24 mouse cellular contexts compared by ENCODE assay signal in the genomic region with DNA sequence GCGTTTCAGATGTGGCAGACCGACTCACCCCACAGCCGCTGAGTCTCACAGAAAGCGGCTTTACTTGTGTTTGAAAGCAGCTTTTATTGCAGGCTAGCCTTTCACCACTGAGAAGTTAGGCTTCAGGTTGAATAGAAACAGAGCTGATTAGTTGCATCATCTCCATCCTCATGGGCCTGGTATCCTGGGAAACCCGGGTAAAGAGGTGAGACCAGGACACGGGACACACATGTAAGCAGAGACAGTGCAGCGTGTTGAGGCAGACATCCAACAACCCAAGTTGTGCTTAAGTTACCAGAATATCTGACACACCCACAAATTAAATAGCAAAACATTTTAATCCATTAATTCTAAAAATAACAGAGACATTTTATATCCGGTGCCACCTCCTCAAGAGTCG. TPM values are rescaled to one million over a fixed set of nuclear protein-coding genes. Genes with fewer than 3 reads are reported as not detected.
DNase-seq lines count a peak whose midpoint lies in the region; ATAC-seq and TF ChIP-seq lines count a peak whose summit lies in the region.
"Had no signal": no experiment of that assay in that cellular context is flagged by ENCODE, and none has a peak within 500 bp of the region (broad histone marks: within the 10 kb centered on the region; RNA-seq: fewer than 3 reads in every experiment).

No protein-coding gene starts in this region.

- TF ChIP-seq CTCF in gastrocnemius, adult 2 months (IDR thresholded peaks at IDR 0.05), result no peak
- no peak for TF ChIP-seq CTCF in kidney, postnatal 0 days (IDR thresholded peaks at IDR 0.05; ENCODE audit: low read depth)
- TF ChIP-seq CTCF in C2C12 (IDR thresholded peaks at IDR 0.05; ENCODE audit: control insufficient read depth, insufficient read depth, insufficient read length), result no peak

- ATAC-seq in kidney, postnatal 0 days (replicated peaks; ENCODE audit: low FRiP score, low read depth), result no peak
- ATAC-seq in megakaryocyte, adult 5-6 weeks (ENCODE audit: poor library complexity, severe bottlenecking), result no peak
- ATAC-seq: forebrain, embryonic 16.5 days; midbrain, embryonic 13.5 days had no signal

- no peaks in the 10 kb centered on the region for H3K79me2 ChIP-seq in C2C12 (ENCODE audit: control insufficient read depth, insufficient read depth)

- H3K36me3 ChIP-seq in kidney, postnatal 0 days (ENCODE audit: insufficient read depth, low read length), result no peaks in the 10 kb centered on the region
- peaks cover 24% of the 10 kb centered on the region for H3K36me3 ChIP-seq in C2C12 (ENCODE audit: control insufficient read depth, insufficient read depth)

- WGBS in kidney, postnatal 0 days, result 88% methylated on average over 9 of the region's 9 CpGs

- no peaks in the 10 kb centered on the region for H3K27me3 ChIP-seq in kidney, postnatal 0 days (ENCODE audit: insufficient read depth, low read length)
- H3K27me3 ChIP-seq in C2C12 (ENCODE audit: control insufficient read depth, insufficient read depth, insufficient read length), result no peaks in the 10 kb centered on the region
- H3K27me3 ChIP-seq: limb, embryonic 15.5 days; midbrain, embryonic 13.5 days; stomach, embryonic 15.5 days had no signal

- H3ac ChIP-seq in C2C12 (ENCODE audit: control insufficient read depth, insufficient read length, low read depth), result no peak overlapping the region

- no peak overlapping the region for H3K9ac ChIP-seq in kidney, postnatal 0 days (ENCODE audit: low read depth, low read length)
- H3K9ac ChIP-seq: hindbrain, embryonic 14.5 days; limb, embryonic 15.5 days; liver, embryonic 14.5 days; lung, embryonic 14.5 days; midbrain, embryonic 13.5 days; stomach, embryonic 15.5 days had no signal

- no peaks in the 10 kb centered on the region for H3K79me3 ChIP-seq in C2C12 (ENCODE audit: low read depth)

- peak; percentile 69 for DNase-seq in gastrocnemius, adult 2 months
- DNase-seq in gastrocnemius, postnatal 4 days (ENCODE audit: low spot score in 2 of 2), result no peak
- DNase-seq in kidney, postnatal 0 days (ENCODE audit: low spot score), result no peak
- no peak for DNase-seq in kidney, postnatal 25 days
- DNase-seq in gastrocnemius, postnatal 14 days, result peak; percentile 31
- DNase-seq in liver, result no peak
- DNase-seq: adrenal gland, postnatal 36 days; cerebellum, adult 2 months; cerebellum, postnatal 14 days; lung, embryonic 14.5 days; lung, postnatal 36 days; retina, postnatal 1 day; right cerebral cortex, postnatal 14 days had no signal

- peak overlapping the region; percentile 83 for H3K27ac ChIP-seq in gastrocnemius, adult 2 months
- peak overlapping the region; percentile 47 for H3K27ac ChIP-seq in kidney, postnatal 0 days
- H3K27ac ChIP-seq: hindbrain, embryonic 14.5 days; limb, embryonic 10.5 days; liver, embryonic 14.5 days; midbrain, embryonic 13.5 days; stomach, embryonic 15.5 days had no signal

- 0 out of 2 replicates have a peak, but pooled peaks cover under 1% of the 10 kb centered on the region for H3K4me1 ChIP-seq in kidney, postnatal 0 days (replicated peaks; ENCODE audit: insufficient read depth, low read length)
- H3K4me1 ChIP-seq: midbrain, embryonic 13.5 days had no signal

- intact Hi-C loops in gastrocnemius, adult 2 months (cut with DNase I), result no loop called here
- intact Hi-C loops in gastrocnemius, postnatal 14 days (cut with DNase I; ENCODE audit: low total_unique reads), result no loop called here

- no peaks in the 10 kb centered on the region for H3K9me3 ChIP-seq in kidney, postnatal 0 days (replicated peaks; ENCODE audit: low read length)
- H3K9me3 ChIP-seq: limb, embryonic 10.5 days; limb, embryonic 15.5 days; midbrain, embryonic 13.5 days; stomach, embryonic 15.5 days had no signal

- H3K4me2 ChIP-seq in kidney, postnatal 0 days (ENCODE audit: low read length), result no peak overlapping the region
- H3K4me2 ChIP-seq: heart, embryonic 11.5 days; hindbrain, embryonic 14.5 days; limb, embryonic 15.5 days; lung, embryonic 14.5 days; midbrain, embryonic 13.5 days; stomach, embryonic 15.5 days had no signal

- peak overlapping the region; percentile 25 for H3K4me3 ChIP-seq in gastrocnemius, adult 2 months
- H3K4me3 ChIP-seq in kidney, postnatal 0 days (replicated peaks; ENCODE audit: low read depth, low read length), result no peak overlapping the region
- H3K4me3 ChIP-seq in C2C12 (ENCODE audit: insufficient read depth, poor library complexity, severe bottlenecking), result no peak overlapping the region
- H3K4me3 ChIP-seq: limb, embryonic 10.5 days; limb, embryonic 15.5 days; midbrain, embryonic 13.5 days; stomach, embryonic 15.5 days had no signal

TF ChIP-seq in C2C12, 6 proteins besides CTCF, POLR2A, EP300 and RAD21:
- TF ChIP-seq MYOD1 (IDR thresholded peaks at IDR 0.05; ENCODE audit: control insufficient read depth, insufficient read length, low read depth), result no peak
- TF ChIP-seq CEBPB (IDR thresholded peaks at IDR 0.05; ENCODE audit: low read depth), result peak; percentile 39

RNA-seq across cellular contexts. Expression of gene Dusp14, which starts 9.5 kb away (rescaled TPM):
- total RNA-seq in gastrocnemius, adult 2 months (2021), result 1 to 10 TPM; 6.1 to 7.9 TPM
- total RNA-seq in gastrocnemius, postnatal 4 days (2021), result 1 to 10 TPM; 6.4 to 7.7 TPM
- 45.6 and 47.2 TPM in 2 replicates for polyA plus RNA-seq in kidney, postnatal 0 days (2015; fragmentation: Nextera tagmentation; extraction: Ambion mirVana)
- polyA plus RNA-seq in C2C12 (2012; fragmentation: generic; extraction: Trizol), result 25.4 TPM
- total RNA-seq in gastrocnemius, postnatal 14 days (2021), result 10 to 100 TPM in 1 of 2 experiments, 1 to 10 TPM in 1; 9.7 to 12.4 TPM
- total RNA-seq in megakaryocyte, adult 5-6 weeks (2015), result not detected in 2 replicates
- not detected in 2 replicates for total RNA-seq in megakaryocyte, adult 5-6 weeks (2017)
- total RNA-seq: megakaryocyte-erythroid progenitor cell, adult 5-6 weeks had no signal

RNA-seq across cellular contexts. Expression of gene Tada2a, which starts 50.8 kb away (rescaled TPM):
- total RNA-seq in gastrocnemius, adult 2 months (2021), result 10 to 100 TPM; 11.6 to 12.2 TPM
- 10 to 100 TPM; 13.9 to 19.4 TPM for total RNA-seq in gastrocnemius, postnatal 4 days (2021)
- polyA plus RNA-seq in kidney, postnatal 0 days (2015; fragmentation: Nextera tagmentation; extraction: Ambion mirVana), result 23.3 and 25.7 TPM in 2 replicates
- polyA plus RNA-seq in C2C12 (2012; fragmentation: generic; extraction: Trizol), result 10.2 TPM
- 10 to 100 TPM in 1 of 2 experiments, 1 to 10 TPM in 1; 8.4 to 11.2 TPM for total RNA-seq in gastrocnemius, postnatal 14 days (2021)
- 4.9 and 7.2 TPM in 2 replicates for total RNA-seq in megakaryocyte, adult 5-6 weeks (2015)
- total RNA-seq in megakaryocyte, adult 5-6 weeks (2017), result 5.5 and 6.4 TPM in 2 replicates

RNA-seq across cellular contexts. Expression of gene Acaca, which starts 50.9 kb away (rescaled TPM):
- total RNA-seq in gastrocnemius, adult 2 months (2021), result 10 to 100 TPM; 14.9 to 22.8 TPM
- total RNA-seq in gastrocnemius, postnatal 4 days (2021), result 10 to 100 TPM; 25.1 to 25.4 TPM
- polyA plus RNA-seq in kidney, postnatal 0 days (2015; fragmentation: Nextera tagmentation; extraction: Ambion mirVana), result 4.6 and 5.5 TPM in 2 replicates
- 29.9 TPM for polyA plus RNA-seq in C2C12 (2012; fragmentation: generic; extraction: Trizol)
- 10 to 100 TPM in 1 of 2 experiments, 1 to 10 TPM in 1; 8.9 to 12.2 TPM for total RNA-seq in gastrocnemius, postnatal 14 days (2021)
- 15.0 and 16.6 TPM in 2 replicates for total RNA-seq in megakaryocyte, adult 5-6 weeks (2015)
- total RNA-seq in megakaryocyte, adult 5-6 weeks (2017), result 16.6 and 23.9 TPM in 2 replicates

Comparison
In these comparisons a context has a peak if more than half of its experiments do, and no peak if none do; other contexts are left out.
1. DNase-seq: peak in gastrocnemius, adult 2 months (single experiment) and gastrocnemius, postnatal 14 days (single experiment); none in gastrocnemius, postnatal 4 days (0 of 2), kidney, postnatal 0 days (single experiment), kidney, postnatal 25 days (0 of 2) and liver (single experiment).
2. RNA of gene Dusp14, which starts 9.5 kb away (total RNA-seq): 9.7 to 12.4 TPM in gastrocnemius, postnatal 14 days, 6.1 to 7.9 TPM in gastrocnemius, adult 2 months and 6.4 to 7.7 TPM in gastrocnemius, postnatal 4 days; not detected in megakaryocyte, adult 5-6 weeks; every median in the first group is over 4 times any median in the second.